Mouse (Mus musculus): ENCODE measurements at regions not wholly inside any gene's neighbourhood (a gene's known extent, or its start where the extent isn't known, plus 50 kb on each side); places are given as distances from the start of the nearest gene placed in this dataset.

DNA sequence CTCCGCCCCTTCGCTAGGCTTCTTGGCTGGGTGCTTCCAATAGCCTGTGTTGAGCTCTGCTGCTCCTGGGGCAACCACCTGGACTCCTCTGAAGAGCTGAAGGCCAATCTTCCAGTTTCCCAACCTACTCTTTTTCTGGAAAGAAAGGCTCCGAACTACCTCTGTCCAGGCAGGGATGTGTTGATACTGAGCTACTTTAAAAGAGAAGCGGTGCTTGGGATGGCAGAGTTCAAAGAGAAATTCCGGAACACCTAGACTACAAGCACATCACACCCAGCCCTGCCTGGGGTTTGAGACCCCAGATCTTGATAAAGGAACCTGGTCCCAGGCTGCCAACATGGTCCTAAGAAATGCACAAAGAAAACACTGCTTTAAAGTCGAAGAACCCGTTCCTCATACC lies 315.7 kb downstream of the Parp8 start:
- Histone ChIP-seq H3K27ac (ENCODE audit: low read length) (no peak overlapping the region), H3K27me3 (replicated peaks; ENCODE audit: control insufficient read depth, insufficient read depth, low read length) (peaks cover 52% of the 10 kb centered on the region), H3K4me1 (ENCODE audit: control insufficient read depth, insufficient read depth, low read length) (peaks cover 6% of the 10 kb centered on the region; the same call in 1 of the 2 replicates), H3K36me3 (ENCODE audit: control insufficient read depth, insufficient read depth, low read length) (no peaks in the 10 kb centered on the region), H3K9ac (ENCODE audit: low read depth, low read length) (no peak overlapping the region), H3K9me3 (ENCODE audit: control insufficient read depth, low read length) (no peaks in the 10 kb centered on the region), H3K4me2 (ENCODE audit: low read depth, low read length) (no peak overlapping the region), H3K4me3 (ENCODE audit: low read length) (no peak overlapping the region)
- 37% methylated on average over 7 of the region's 7 CpGs for WGBS
- no peak for ATAC-seq

DNA sequence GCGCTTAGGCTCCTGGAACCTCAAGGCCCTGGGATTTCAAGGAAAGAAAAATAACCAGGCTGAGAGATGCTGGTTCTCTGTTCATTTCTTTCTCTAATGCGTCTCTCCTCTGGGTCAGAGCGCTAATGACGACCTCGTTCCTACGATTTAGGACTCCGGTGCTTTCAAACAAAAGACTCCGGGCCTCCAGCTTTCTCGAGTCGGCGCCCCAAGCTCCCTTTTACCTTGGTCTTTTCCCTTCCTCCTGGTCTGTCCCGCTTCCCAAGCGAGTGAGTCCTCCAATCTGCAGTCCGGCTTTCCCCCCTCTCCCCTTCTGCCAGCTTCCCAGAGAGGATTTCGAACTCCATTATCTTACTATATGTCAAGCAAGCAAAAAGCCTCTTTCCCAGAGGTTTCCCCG lies 316.5 kb downstream of the Parp8 start:
- peaks cover 50% of the 10 kb centered on the region for H3K27me3 ChIP-seq (replicated peaks; ENCODE audit: control insufficient read depth, insufficient read depth, low read length)
- H3K27ac ChIP-seq (ENCODE audit: low read length), result no peak overlapping the region
- H3K4me3 ChIP-seq (ENCODE audit: low read length), result no peak overlapping the region
- H3K4me1 ChIP-seq (ENCODE audit: control insufficient read depth, insufficient read depth, low read length), result peaks cover 6% of the 10 kb centered on the region; the same call in 1 of the 2 replicates
- H3K9ac ChIP-seq (ENCODE audit: low read depth, low read length), result no peak overlapping the region
- H3K36me3 ChIP-seq (ENCODE audit: control insufficient read depth, insufficient read depth, low read length), result no peaks in the 10 kb centered on the region
- H3K9me3 ChIP-seq (ENCODE audit: control insufficient read depth, low read length), result no peaks in the 10 kb centered on the region
- ATAC-seq, result no peak
- 5% methylated on average over 16 of the region's 16 CpGs for WGBS
- no peak overlapping the region for H3K4me2 ChIP-seq (ENCODE audit: low read depth, low read length)

DNA sequence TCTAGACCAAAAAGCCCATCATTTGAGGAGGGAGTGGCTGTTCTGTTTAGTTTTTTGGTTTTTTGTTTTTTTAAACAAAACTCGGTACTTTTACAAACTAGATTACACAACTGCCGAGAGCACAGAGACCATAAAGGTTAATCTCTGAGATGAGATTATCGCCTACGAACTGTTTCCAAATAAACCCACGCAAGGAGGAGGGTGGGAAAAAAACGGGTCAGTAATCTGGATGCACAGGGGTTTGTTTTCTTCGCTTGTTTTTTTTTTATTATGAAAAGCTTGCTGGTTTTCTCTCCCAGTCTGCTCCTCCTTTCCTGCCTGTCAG lies 316.9 kb downstream of the Parp8 start:
- 5% methylated on average over 7 of the region's 7 CpGs for WGBS
- peaks cover 6% of the 10 kb centered on the region; the same call in 1 of the 2 replicates for H3K4me1 ChIP-seq (ENCODE audit: control insufficient read depth, insufficient read depth, low read length)
- no peak overlapping the region for H3K4me3 ChIP-seq (ENCODE audit: low read length)
- no peaks in the 10 kb centered on the region for H3K9me3 ChIP-seq (ENCODE audit: control insufficient read depth, low read length)
- ATAC-seq, result no peak
- no peak overlapping the region for H3K9ac ChIP-seq (ENCODE audit: low read depth, low read length)
- no peak overlapping the region for H3K4me2 ChIP-seq (ENCODE audit: low read depth, low read length)
- H3K27ac ChIP-seq (ENCODE audit: low read length), result no peak overlapping the region
- no peaks in the 10 kb centered on the region for H3K36me3 ChIP-seq (ENCODE audit: control insufficient read depth, insufficient read depth, low read length)
- H3K27me3 ChIP-seq (replicated peaks; ENCODE audit: control insufficient read depth, insufficient read depth, low read length), result peaks cover 50% of the 10 kb centered on the region

DNA sequence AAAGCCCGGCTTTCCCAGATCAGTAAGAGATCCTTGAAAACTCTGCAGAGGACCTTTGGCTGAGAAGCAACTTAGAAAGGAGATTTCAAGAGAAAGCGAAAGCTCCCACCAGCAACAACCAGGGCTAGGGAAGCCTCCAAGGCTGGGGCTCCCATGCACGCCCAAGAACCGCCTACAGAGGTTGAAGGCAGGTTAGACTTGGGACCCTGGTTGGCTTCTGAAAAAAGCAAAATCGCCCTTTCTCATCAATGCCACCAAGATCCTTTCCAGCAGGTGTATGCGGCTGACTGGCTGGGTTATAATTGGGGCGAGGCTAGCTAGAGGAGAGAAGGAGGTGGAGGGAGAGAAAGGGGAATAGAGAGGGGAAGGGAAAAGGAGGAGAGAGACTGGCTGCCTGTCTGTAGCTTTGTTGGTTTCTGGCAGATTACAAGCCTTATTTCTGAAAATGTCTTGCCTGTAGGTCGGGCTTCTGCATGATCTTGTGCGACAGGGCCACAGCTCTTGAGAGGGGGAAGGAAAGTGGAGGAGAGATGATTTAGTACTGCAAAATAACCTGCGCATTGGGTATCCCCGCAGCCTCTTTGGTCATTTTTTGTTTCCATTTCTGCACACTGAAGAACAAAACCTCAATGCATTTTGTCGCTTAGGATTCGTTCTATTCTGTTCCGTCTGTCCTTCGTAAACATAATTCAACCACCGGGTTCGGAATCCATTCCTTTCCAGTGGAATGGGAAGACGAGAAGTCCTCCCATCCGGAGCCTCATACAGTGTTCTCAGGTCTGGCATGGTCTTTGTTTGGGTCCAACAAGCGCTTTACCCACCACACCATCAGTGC lies 317.5 kb downstream of the Parp8 start:
- no peaks in the 10 kb centered on the region for H3K9me3 ChIP-seq (ENCODE audit: control insufficient read depth, low read length)
- H3K27ac ChIP-seq (ENCODE audit: low read length), result no peak overlapping the region
- peaks cover 6% of the 10 kb centered on the region; the same call in 1 of the 2 replicates for H3K4me1 ChIP-seq (ENCODE audit: control insufficient read depth, insufficient read depth, low read length)
- H3K4me3 ChIP-seq (ENCODE audit: low read length), result no peak overlapping the region
- H3K4me2 ChIP-seq (ENCODE audit: low read depth, low read length), result no peak overlapping the region
- no peaks in the 10 kb centered on the region for H3K36me3 ChIP-seq (ENCODE audit: control insufficient read depth, insufficient read depth, low read length)
- WGBS, result 10% methylated on average over 20 of the region's 20 CpGs
- H3K27me3 ChIP-seq (replicated peaks; ENCODE audit: control insufficient read depth, insufficient read depth, low read length), result peaks cover 50% of the 10 kb centered on the region
- ATAC-seq, result no peak
- no peak overlapping the region for H3K9ac ChIP-seq (ENCODE audit: low read depth, low read length)

DNA sequence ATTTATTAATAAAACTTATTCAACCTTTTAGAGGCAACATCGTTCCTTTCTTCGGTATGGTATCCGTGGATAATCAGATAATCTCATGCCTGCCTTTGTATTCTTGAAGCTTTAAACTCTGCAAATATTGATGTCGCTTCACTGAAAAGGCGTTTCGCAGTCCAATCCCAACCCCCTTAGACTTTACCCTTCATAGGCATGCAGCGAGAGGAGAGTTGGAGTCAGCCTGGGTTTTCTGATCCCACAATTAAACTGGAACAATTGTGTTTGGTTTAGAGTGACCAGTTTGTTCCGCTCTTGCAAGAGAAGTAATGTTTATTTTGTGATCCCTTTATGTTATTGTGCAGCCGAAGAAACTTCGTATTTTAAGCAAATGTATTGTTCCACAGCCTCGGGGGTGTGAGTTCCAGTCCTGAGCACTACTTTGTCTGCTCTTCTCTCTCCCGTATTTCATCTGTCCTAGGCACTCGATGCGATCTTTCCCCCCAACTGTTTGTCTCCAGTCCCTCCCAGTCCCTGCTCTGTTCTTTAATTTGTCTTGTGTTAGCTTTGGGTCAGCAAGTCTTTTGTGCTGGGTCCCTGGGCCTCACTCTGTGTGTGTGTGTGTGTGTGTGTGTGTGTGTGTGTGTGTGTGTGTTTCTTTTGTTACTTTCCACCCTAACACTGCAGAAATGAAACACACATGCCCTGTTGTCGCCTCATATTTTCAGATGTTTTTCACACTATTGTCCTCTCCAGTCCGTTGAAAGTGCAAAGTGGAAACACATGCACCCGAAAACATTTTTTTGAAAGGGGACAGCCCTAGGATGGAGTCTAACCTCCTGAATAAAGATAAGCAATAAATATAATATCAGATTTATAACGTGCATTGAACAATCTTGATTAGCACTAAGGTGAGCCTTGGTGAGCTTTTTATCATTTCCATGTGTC lies 318.7 kb downstream of the Parp8 start:
- Histone ChIP-seq H3K9me3 (ENCODE audit: control insufficient read depth, low read length) (no peaks in the 10 kb centered on the region), H3K27ac (ENCODE audit: low read length) (no peak overlapping the region), H3K4me2 (ENCODE audit: low read depth, low read length) (no peak overlapping the region), H3K4me1 (ENCODE audit: control insufficient read depth, insufficient read depth, low read length) (peaks cover 6% of the 10 kb centered on the region; the same call in 1 of the 2 replicates), H3K9ac (ENCODE audit: low read depth, low read length) (no peak overlapping the region), H3K4me3 (ENCODE audit: low read length) (no peak overlapping the region), H3K36me3 (ENCODE audit: control insufficient read depth, insufficient read depth, low read length) (no peaks in the 10 kb centered on the region), H3K27me3 (replicated peaks; ENCODE audit: control insufficient read depth, insufficient read depth, low read length) (peaks cover 47% of the 10 kb centered on the region)
- 12% methylated on average over 18 of the region's 18 CpGs for WGBS
- no peak for ATAC-seq

DNA sequence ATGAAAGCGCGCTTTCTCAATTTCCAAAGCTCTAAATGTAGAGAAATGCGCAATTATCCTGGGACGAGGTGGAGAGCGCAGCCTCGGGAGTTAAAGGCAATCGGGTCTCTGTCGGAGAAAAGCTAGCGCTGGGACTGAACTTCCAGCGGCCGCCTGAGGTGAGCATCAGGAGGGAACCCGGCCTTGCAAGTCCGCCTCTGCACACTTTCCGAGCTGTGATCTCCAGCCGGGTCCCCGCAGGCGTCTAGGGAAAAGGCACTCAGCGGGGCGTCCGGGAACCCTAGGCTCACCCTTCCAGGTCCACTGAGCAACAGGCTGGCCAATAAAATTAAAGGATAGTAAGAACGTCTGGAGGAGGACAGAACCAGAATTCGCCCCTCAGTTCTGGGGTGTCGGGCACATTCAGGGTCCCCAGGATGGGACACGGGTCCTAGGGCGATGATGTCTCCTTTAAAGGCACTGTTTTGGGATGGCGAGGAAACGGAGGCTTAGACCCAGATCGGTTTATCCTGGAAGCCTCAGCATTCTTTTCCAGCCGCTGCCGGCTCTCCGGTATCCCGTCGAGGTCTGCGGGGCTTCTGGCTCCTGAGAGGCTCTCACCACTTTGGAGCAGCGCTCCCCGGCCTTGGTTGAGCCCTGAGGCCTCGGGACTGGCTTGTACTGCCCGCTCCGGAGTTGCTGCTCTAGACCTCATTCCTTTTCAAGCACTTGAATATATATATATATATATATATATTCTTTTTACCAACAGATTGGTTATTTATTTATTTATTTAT lies 319.5 kb downstream of the Parp8 start:
- Histone ChIP-seq H3K36me3 (ENCODE audit: control insufficient read depth, insufficient read depth, low read length) (no peaks in the 10 kb centered on the region), H3K4me3 (ENCODE audit: low read length) (peak overlapping the region; percentile 35), H3K4me2 (ENCODE audit: low read depth, low read length) (peak overlapping the region; percentile 52), H3K27me3 (replicated peaks; ENCODE audit: control insufficient read depth, insufficient read depth, low read length) (peaks cover 41% of the 10 kb centered on the region), H3K9me3 (ENCODE audit: control insufficient read depth, low read length) (no peaks in the 10 kb centered on the region), H3K27ac (ENCODE audit: low read length) (no peak overlapping the region), H3K9ac (ENCODE audit: low read depth, low read length) (no peak overlapping the region), H3K4me1 (ENCODE audit: control insufficient read depth, insufficient read depth, low read length) (peaks cover 6% of the 10 kb centered on the region; the same call in 1 of the 2 replicates)
- peak; percentile 60; the same call in 1 of the 2 replicates for ATAC-seq
- WGBS, result under 1% methylated on average over 39 of the region's 39 CpGs

DNA sequence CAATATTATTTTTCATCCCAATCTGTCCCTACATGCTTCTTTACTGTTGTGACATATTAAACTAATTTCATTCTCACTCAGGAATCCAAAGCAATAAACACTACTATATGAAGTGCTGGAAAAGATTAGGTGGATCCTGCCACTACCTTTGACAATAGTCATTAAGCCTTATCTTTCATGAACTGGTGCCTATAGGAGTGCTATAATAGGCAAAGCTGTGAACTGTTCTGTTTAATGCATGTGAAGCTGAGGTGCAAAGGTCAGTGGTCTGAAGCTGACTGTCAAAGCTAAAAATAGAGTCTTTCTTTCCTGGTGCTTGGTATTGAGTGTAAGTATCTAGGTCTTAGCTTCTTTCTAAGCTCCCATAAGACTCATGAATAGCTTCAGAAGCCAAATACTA lies 336.6 kb downstream of the Parp8 start:
- no peaks in the 10 kb centered on the region for H3K36me3 ChIP-seq (ENCODE audit: control insufficient read depth, insufficient read depth, low read length)
- H3K4me3 ChIP-seq (ENCODE audit: low read length), result no peak overlapping the region
- H3K27me3 ChIP-seq (replicated peaks; ENCODE audit: control insufficient read depth, insufficient read depth, low read length), result no peaks in the 10 kb centered on the region
- H3K4me1 ChIP-seq (ENCODE audit: control insufficient read depth, insufficient read depth, low read length), result no peaks in the 10 kb centered on the region
- no peak overlapping the region for H3K9ac ChIP-seq (ENCODE audit: low read depth, low read length)
- H3K27ac ChIP-seq (ENCODE audit: low read length), result no peak overlapping the region
- ATAC-seq, result peak; percentile 99
- H3K9me3 ChIP-seq (ENCODE audit: control insufficient read depth, low read length), result no peaks in the 10 kb centered on the region
- H3K4me2 ChIP-seq (ENCODE audit: low read depth, low read length), result no peak overlapping the region
